ENCODE assay signal across 23 mouse cellular contexts in the genomic region with DNA sequence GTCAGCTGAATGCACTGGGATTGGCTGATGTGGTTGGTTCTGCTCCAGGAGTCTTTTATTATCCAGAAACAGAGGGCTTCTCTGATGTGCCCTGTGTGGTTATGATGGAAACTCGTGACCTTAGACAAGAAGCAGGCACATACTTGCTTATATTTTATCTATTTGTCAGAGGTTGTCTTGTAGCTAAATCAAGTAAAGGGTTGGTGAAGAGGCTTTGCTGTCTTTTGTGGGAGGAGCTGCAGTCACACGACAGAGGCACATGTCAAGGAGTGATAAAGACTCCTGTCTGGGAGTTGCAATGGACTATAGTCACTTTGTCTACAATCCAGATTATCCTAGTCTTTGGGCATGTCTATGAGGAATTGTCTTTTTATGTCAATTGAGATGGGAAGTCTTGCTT.
DNase-seq lines count a peak whose midpoint lies in the region; ATAC-seq and TF ChIP-seq lines count a peak whose summit lies in the region.
"Had no signal": no experiment of that assay in that cellular context is flagged by ENCODE, and none has a peak within 500 bp of the region (broad histone marks: within the 10 kb centered on the region; RNA-seq: fewer than 3 reads in every experiment).

No protein-coding gene starts in this region.

- no peaks in the 10 kb centered on the region for H3K27me3 ChIP-seq in hindbrain, embryonic 10.5 days (ENCODE audit: insufficient read depth, poor library complexity, severe bottlenecking)
- no peaks in the 10 kb centered on the region for H3K27me3 ChIP-seq in hindbrain, postnatal 0 days (ENCODE audit: insufficient read depth, low read length)
- H3K27me3 ChIP-seq in neural tube, embryonic 12.5 days (replicated peaks): no peaks in the 10 kb centered on the region
- no peaks in the 10 kb centered on the region for H3K27me3 ChIP-seq in G1E (ENCODE audit: insufficient read depth, low read length)
- H3K27me3 ChIP-seq: embryonic facial prominence, embryonic 13.5 days; forebrain, embryonic 15.5 days; Patski had no signal

- 62% methylated on average over 2 of the region's 2 CpGs for WGBS in hindbrain, embryonic 10.5 days
- 48% methylated on average over 2 of the region's 2 CpGs for WGBS in hindbrain, postnatal 0 days
- 44% methylated on average over 2 of the region's 2 CpGs for WGBS in neural tube, embryonic 12.5 days

- H3K27ac ChIP-seq in hindbrain, embryonic 10.5 days: peak overlapping the region; percentile 29; the same call in 1 of the 2 replicates
- no peak overlapping the region for H3K27ac ChIP-seq in hindbrain, postnatal 0 days
- H3K27ac ChIP-seq in neural tube, embryonic 12.5 days: no peak overlapping the region
- H3K27ac ChIP-seq: embryonic facial prominence, embryonic 10.5 days; embryonic facial prominence, embryonic 13.5 days; forebrain, embryonic 15.5 days had no signal

- no peak for TF ChIP-seq CTCF in hindbrain, postnatal 0 days (IDR thresholded peaks at IDR 0.05; ENCODE audit: low read depth)
- no peak for TF ChIP-seq CTCF in G1E (IDR thresholded peaks at IDR 0.05; ENCODE audit: low read depth, low read length)

- H3K4me1 ChIP-seq in hindbrain, embryonic 10.5 days (replicated peaks): peaks cover 17% of the 10 kb centered on the region
- H3K4me1 ChIP-seq in hindbrain, postnatal 0 days (ENCODE audit: insufficient read depth, low read length): no peaks in the 10 kb centered on the region
- H3K4me1 ChIP-seq in neural tube, embryonic 12.5 days: peaks cover 6% of the 10 kb centered on the region
- H3K4me1 ChIP-seq in G1E (ENCODE audit: insufficient read depth, low read depth, low read length): no peaks in the 10 kb centered on the region
- H3K4me1 ChIP-seq: embryonic facial prominence, embryonic 10.5 days; forebrain, embryonic 15.5 days had no signal

- ATAC-seq in hindbrain, postnatal 0 days: no peak
- ATAC-seq in neural tube, embryonic 12.5 days (ENCODE audit: low FRiP score, low read depth): peak; percentile 52
- 0 out of 2 replicates have a peak, but pooled peaks have one; percentile 23 for ATAC-seq in G1E (ENCODE audit: extremely low read depth, insufficient number of reproducible peaks, low FRiP score, poor library complexity, severe bottlenecking)
- peak; percentile 71 for ATAC-seq in megakaryocyte-erythroid progenitor cell, adult 5-6 weeks (replicated peaks; ENCODE audit: low FRiP score, low TSS enrichment, poor library complexity, severe bottlenecking)
- ATAC-seq: intestine, postnatal 0 days; Patski had no signal

- H3K9ac ChIP-seq in hindbrain, postnatal 0 days (replicated peaks; ENCODE audit: low read length): no peak overlapping the region
- no peak overlapping the region for H3K9ac ChIP-seq in neural tube, embryonic 12.5 days
- H3K9ac ChIP-seq: embryonic facial prominence, embryonic 13.5 days; forebrain, embryonic 15.5 days had no signal

- no peaks in the 10 kb centered on the region for H3K36me3 ChIP-seq in hindbrain, embryonic 10.5 days
- no peaks in the 10 kb centered on the region for H3K36me3 ChIP-seq in hindbrain, postnatal 0 days (ENCODE audit: insufficient read depth, low read length)
- no peaks in the 10 kb centered on the region for H3K36me3 ChIP-seq in neural tube, embryonic 12.5 days
- no peaks in the 10 kb centered on the region for H3K36me3 ChIP-seq in G1E (replicated peaks)
- H3K36me3 ChIP-seq: embryonic facial prominence, embryonic 10.5 days; embryonic facial prominence, embryonic 13.5 days; forebrain, embryonic 15.5 days had no signal

- H3K9me3 ChIP-seq in hindbrain, embryonic 10.5 days: no peaks in the 10 kb centered on the region
- H3K9me3 ChIP-seq in hindbrain, postnatal 0 days (ENCODE audit: low read length): no peaks in the 10 kb centered on the region
- no peaks in the 10 kb centered on the region for H3K9me3 ChIP-seq in neural tube, embryonic 12.5 days
- 0 out of 2 replicates have a peak, but pooled peaks cover 3% of the 10 kb centered on the region for H3K9me3 ChIP-seq in G1E (replicated peaks)
- H3K9me3 ChIP-seq: embryonic facial prominence, embryonic 10.5 days; embryonic facial prominence, embryonic 13.5 days; forebrain, embryonic 15.5 days had no signal

- no peak overlapping the region for H3K4me2 ChIP-seq in hindbrain, postnatal 0 days (ENCODE audit: low read depth, low read length)
- no peak overlapping the region for H3K4me2 ChIP-seq in neural tube, embryonic 12.5 days (replicated peaks)
- H3K4me2 ChIP-seq: embryonic facial prominence, embryonic 13.5 days; forebrain, embryonic 15.5 days; heart, embryonic 11.5 days had no signal

- DNase-seq in hindbrain, embryonic 10.5 days (ENCODE audit: low spot score): no peak
- no peak for DNase-seq in hindbrain, postnatal 0 days (ENCODE audit: low spot score)
- DNase-seq in neural tube, embryonic 10.5 days (ENCODE audit: extremely low spot score, low spot score): no peak
- DNase-seq in G1E (ENCODE audit: low spot score): no peak
- no peak for DNase-seq in left cerebral cortex, adult 11 months (ENCODE audit: low spot score)
- DNase-seq in c-Kit-positive CD71-positive TER-119-positive erythroid progenitor cells, embryonic 14.5 days (ENCODE audit: low spot score): no peak
- DNase-seq: adrenal gland, adult 2 months; adrenal gland, postnatal 14 days; cerebellum, adult 11-12 months; cerebellum, adult 8-10 months; cerebellum, postnatal 10 days; cerebellum, postnatal 36 days; gastrocnemius, postnatal 10 days; gastrocnemius, postnatal 36 days had no signal

- H3K4me3 ChIP-seq in hindbrain, embryonic 10.5 days: no peak overlapping the region
- no peak overlapping the region for H3K4me3 ChIP-seq in hindbrain, postnatal 0 days (ENCODE audit: low read length)
- no peak overlapping the region for H3K4me3 ChIP-seq in neural tube, embryonic 12.5 days
- H3K4me3 ChIP-seq in G1E (ENCODE audit: low read depth, low read length): no peak overlapping the region
- H3K4me3 ChIP-seq: embryonic facial prominence, embryonic 10.5 days; embryonic facial prominence, embryonic 13.5 days; erythroblast, embryonic 14.5 days; forebrain, embryonic 15.5 days had no signal
